Mouse (Mus musculus): Measurements from ENCODE around the gene H2-Ob. TPM values are rescaled to one million over a fixed set of nuclear protein-coding genes. Genes with fewer than 3 reads are reported as not detected.

H2-Ob gene
- polyA plus RNA-seq, 1 experiment, result 13.7 TPM

DNA sequence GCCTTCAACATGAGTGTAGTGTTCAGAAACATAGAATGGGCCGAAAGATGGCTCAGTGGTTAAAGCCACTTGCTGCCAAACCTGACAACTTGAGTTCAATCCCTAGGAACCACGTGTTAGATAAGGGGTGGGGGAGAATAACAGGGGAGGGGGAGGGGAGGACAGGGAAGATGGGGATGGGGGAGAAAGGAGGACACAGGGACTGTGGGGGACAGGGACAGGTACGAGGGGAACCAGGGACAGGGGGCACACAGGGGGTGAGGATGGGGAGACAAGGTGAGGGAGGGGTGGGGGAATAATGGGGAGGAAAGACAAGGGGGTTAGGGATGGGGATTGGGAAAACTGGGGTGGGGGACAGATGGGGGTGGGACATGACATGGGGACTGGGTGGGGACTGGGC, 1.7 kb downstream of the H2-Ob start:
- H3K27me3 ChIP-seq (ENCODE audit: control insufficient read depth, insufficient read depth, low read length), result no peaks in the 10 kb centered on the region
- peak overlapping the region; percentile 79 for H3K27ac ChIP-seq (ENCODE audit: insufficient read depth, low read depth, low read length)
- no peaks in the 10 kb centered on the region for H3K4me1 ChIP-seq (ENCODE audit: control insufficient read depth, insufficient read depth, insufficient read length, low read length)
- 60% methylated on average over 3 of the region's 3 CpGs for WGBS
- no peak overlapping the region for H3K4me3 ChIP-seq (ENCODE audit: low read depth, low read length)
- no peaks in the 10 kb centered on the region for H3K36me3 ChIP-seq (ENCODE audit: control insufficient read depth, insufficient read depth, low read length)
- TF ChIP-seq POLR2A (IDR thresholded peaks at IDR 0.05; ENCODE audit: low read depth, low read length), result no peak
- no peak for TF ChIP-seq CTCF (IDR thresholded peaks at IDR 0.05; ENCODE audit: extremely low read depth, insufficient read length, insufficient replicate concordance, low read depth, low read length)

DNA sequence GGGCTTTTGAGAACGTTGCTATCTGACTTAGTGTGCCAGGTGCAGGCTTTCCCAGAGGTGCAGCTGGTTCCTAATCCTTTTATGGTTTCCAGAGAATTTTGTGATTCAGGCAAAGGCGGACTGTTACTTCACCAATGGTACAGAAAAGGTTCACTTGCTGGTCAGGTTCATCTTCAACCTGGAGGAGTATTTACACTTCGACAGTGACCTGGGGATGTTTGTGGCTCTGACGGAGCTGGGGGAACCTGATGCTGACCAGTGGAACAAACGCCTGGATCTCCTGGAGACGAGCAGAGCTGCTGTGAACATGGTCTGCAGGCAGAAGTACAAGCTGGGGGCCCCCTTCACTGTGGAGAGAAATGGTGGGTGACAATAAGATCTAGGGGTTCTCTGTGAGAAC, 2.2 kb downstream of the H2-Ob start:
- no peak overlapping the region for H3K27ac ChIP-seq (ENCODE audit: insufficient read depth, low read depth, low read length)
- H3K27me3 ChIP-seq (ENCODE audit: control insufficient read depth, insufficient read depth, low read length), result no peaks in the 10 kb centered on the region
- no peak for TF ChIP-seq POLR2A (IDR thresholded peaks at IDR 0.05; ENCODE audit: low read depth, low read length)
- TF ChIP-seq CTCF (IDR thresholded peaks at IDR 0.05; ENCODE audit: extremely low read depth, insufficient read length, insufficient replicate concordance, low read depth, low read length), result no peak
- no peaks in the 10 kb centered on the region for H3K36me3 ChIP-seq (ENCODE audit: control insufficient read depth, insufficient read depth, low read length)
- no peaks in the 10 kb centered on the region for H3K4me1 ChIP-seq (ENCODE audit: control insufficient read depth, insufficient read depth, insufficient read length, low read length)
- 68% methylated on average over 6 of the region's 6 CpGs for WGBS
- no peak overlapping the region for H3K4me3 ChIP-seq (ENCODE audit: low read depth, low read length)

DNA sequence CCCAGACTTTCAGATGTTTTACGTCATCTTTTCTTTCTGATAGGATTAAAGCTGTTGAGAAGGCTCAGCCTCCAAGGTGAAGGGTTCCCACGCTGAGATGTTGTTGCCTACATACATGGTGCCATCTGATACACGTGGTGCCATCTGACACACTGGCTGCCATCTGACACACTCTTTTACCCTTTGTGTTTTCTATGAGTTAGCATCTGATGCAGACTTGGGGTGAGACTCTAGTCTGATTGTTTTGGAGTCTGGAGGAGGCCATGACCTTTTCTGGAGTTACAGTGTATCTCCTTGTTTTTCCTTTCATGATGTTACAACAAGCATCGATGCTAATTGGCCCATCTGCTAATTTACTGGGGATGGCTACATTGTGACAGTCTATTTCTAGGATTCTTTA, 6.0 kb downstream of the H2-Ob start:
- no peak for TF ChIP-seq POLR2A (IDR thresholded peaks at IDR 0.05; ENCODE audit: low read depth, low read length)
- TF ChIP-seq CTCF (IDR thresholded peaks at IDR 0.05; ENCODE audit: extremely low read depth, insufficient read length, insufficient replicate concordance, low read depth, low read length), result no peak
- no peak overlapping the region for H3K4me3 ChIP-seq (ENCODE audit: low read depth, low read length)
- H3K27ac ChIP-seq (ENCODE audit: insufficient read depth, low read depth, low read length), result no peak overlapping the region
- no peaks in the 10 kb centered on the region for H3K36me3 ChIP-seq (ENCODE audit: control insufficient read depth, insufficient read depth, low read length)
- H3K27me3 ChIP-seq (ENCODE audit: control insufficient read depth, insufficient read depth, low read length), result no peaks in the 10 kb centered on the region
- no peaks in the 10 kb centered on the region for H3K4me1 ChIP-seq (ENCODE audit: control insufficient read depth, insufficient read depth, insufficient read length, low read length)
- 77% methylated on average over 4 of the region's 4 CpGs for WGBS

DNA sequence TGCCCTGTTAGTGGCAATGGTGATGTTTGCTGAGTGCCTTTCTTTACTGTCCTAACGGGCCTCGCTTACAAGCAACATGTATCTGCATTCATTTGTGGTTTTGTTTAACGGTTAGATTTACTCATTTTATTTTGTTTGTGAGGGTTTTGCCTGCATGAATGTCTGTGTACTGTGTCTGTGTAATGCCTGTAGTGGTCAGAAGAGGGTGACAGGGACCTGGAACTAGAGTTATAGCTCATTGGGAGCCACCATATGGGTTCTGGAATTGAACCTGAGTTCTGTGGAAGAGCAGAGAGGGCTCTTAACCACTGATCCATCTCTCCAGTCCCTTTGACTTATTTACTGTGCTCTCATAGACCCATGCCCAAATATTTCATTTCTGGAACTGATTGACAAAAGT, 8.3 kb downstream of the H2-Ob start:
- no peak overlapping the region for H3K4me3 ChIP-seq (ENCODE audit: low read depth, low read length)
- TF ChIP-seq CTCF (IDR thresholded peaks at IDR 0.05; ENCODE audit: extremely low read depth, insufficient read length, insufficient replicate concordance, low read depth, low read length), result no peak
- no peak for TF ChIP-seq POLR2A (IDR thresholded peaks at IDR 0.05; ENCODE audit: low read depth, low read length)

DNA sequence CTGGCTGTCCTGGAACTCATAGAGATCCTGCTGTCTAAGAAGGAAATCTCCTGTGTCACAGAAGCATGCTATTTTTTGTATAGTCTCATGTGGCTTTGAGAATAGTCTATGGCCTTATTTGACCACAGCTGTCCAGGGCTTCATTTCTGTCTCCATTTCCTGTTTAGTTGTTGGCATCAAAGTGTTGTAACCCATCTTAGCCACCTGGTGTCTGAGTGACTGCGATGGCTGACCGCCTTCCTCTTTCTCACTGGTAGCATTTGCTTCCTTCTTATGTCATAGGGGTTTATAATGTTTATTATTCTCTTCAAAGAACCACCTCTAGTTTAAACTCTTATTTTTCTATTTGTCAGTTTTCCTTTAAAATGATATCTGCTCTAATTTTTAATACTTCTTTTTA, 10.1 kb downstream of the H2-Ob start:
- Histone ChIP-seq H3K27me3 (ENCODE audit: control insufficient read depth, insufficient read depth, low read length) (no peaks in the 10 kb centered on the region), H3K27ac (ENCODE audit: insufficient read depth, low read depth, low read length) (no peak overlapping the region), H3K4me3 (ENCODE audit: low read depth, low read length) (no peak overlapping the region), H3K36me3 (ENCODE audit: control insufficient read depth, insufficient read depth, low read length) (no peaks in the 10 kb centered on the region), H3K4me1 (ENCODE audit: control insufficient read depth, insufficient read depth, insufficient read length, low read length) (no peaks in the 10 kb centered on the region)
- WGBS, result 51% methylated on average over 2 of the region's 2 CpGs
- TF ChIP-seq POLR2A (IDR thresholded peaks at IDR 0.05; ENCODE audit: low read depth, low read length), result no peak

More for the DNA sequence above, 8.3 kb downstream of the H2-Ob start:
- 81% methylated on average over 3 of the region's 3 CpGs for WGBS
- no peak overlapping the region for H3K27ac ChIP-seq (ENCODE audit: insufficient read depth, low read depth, low read length)
- no peaks in the 10 kb centered on the region for H3K36me3 ChIP-seq (ENCODE audit: control insufficient read depth, insufficient read depth, low read length)
- no peaks in the 10 kb centered on the region for H3K4me1 ChIP-seq (ENCODE audit: control insufficient read depth, insufficient read depth, insufficient read length, low read length)
- no peaks in the 10 kb centered on the region for H3K27me3 ChIP-seq (ENCODE audit: control insufficient read depth, insufficient read depth, low read length)

DNA sequence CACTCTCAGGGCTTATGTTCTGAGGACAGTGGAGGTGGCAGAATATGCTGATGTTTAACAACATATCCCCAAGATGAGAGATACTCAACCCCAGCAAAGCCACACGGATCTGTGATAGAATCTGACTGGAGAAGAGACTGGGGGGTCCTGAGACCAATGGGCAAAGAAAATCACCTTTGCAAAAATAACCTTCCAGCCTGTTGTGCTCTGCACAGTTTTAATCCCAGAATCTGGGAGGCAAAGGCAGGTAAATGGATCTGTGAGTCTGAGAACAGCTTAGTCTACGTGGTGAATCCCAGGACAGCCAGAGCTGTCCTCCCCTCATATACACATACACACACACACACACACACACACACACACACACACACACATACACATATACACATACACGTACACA, 10.7 kb downstream of the H2-Ob start:
- Histone ChIP-seq H3K4me1 (ENCODE audit: control insufficient read depth, insufficient read depth, insufficient read length, low read length) (no peaks in the 10 kb centered on the region), H3K27me3 (ENCODE audit: control insufficient read depth, insufficient read depth, low read length) (no peaks in the 10 kb centered on the region), H3K4me3 (ENCODE audit: low read depth, low read length) (no peak overlapping the region), H3K27ac (ENCODE audit: insufficient read depth, low read depth, low read length) (no peak overlapping the region), H3K36me3 (ENCODE audit: control insufficient read depth, insufficient read depth, low read length) (no peaks in the 10 kb centered on the region)
- WGBS, result 50% methylated on average over 3 of the region's 3 CpGs
- TF ChIP-seq CTCF (IDR thresholded peaks at IDR 0.05; ENCODE audit: extremely low read depth, insufficient read length, insufficient replicate concordance, low read depth, low read length) (no peak), POLR2A (IDR thresholded peaks at IDR 0.05; ENCODE audit: low read depth, low read length) (no peak)

DNA sequence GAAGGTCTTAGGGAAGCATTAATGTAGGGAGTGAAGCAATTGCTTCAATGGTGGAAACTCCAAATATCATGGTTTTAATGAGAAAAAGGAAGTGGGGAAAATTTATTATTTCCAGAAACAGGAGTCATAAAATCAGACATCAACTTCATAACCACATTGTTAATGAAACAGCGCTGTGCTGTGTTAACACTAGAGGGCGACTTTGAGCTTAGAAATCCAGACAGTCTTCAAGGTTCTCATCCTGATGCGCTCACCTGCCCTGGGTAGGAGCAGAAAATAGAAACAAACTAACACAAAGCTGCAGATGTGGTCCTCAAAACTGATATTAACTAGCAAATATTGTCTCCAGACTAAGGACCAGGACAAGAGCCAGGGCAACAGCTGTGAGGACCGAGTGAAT, 11.2 kb downstream of the H2-Ob start:
- no peak overlapping the region for H3K27ac ChIP-seq (ENCODE audit: insufficient read depth, low read depth, low read length)
- 13% methylated on average over 4 of the region's 4 CpGs for WGBS
- H3K36me3 ChIP-seq (ENCODE audit: control insufficient read depth, insufficient read depth, low read length), result no peaks in the 10 kb centered on the region
- H3K4me3 ChIP-seq (ENCODE audit: low read depth, low read length), result no peak overlapping the region
- H3K4me1 ChIP-seq (ENCODE audit: control insufficient read depth, insufficient read depth, insufficient read length, low read length), result no peaks in the 10 kb centered on the region
- TF ChIP-seq CTCF (IDR thresholded peaks at IDR 0.05; ENCODE audit: extremely low read depth, insufficient read length, insufficient replicate concordance, low read depth, low read length), result no peak
- TF ChIP-seq POLR2A (IDR thresholded peaks at IDR 0.05; ENCODE audit: low read depth, low read length), result no peak
- no peaks in the 10 kb centered on the region for H3K27me3 ChIP-seq (ENCODE audit: control insufficient read depth, insufficient read depth, low read length)

DNA sequence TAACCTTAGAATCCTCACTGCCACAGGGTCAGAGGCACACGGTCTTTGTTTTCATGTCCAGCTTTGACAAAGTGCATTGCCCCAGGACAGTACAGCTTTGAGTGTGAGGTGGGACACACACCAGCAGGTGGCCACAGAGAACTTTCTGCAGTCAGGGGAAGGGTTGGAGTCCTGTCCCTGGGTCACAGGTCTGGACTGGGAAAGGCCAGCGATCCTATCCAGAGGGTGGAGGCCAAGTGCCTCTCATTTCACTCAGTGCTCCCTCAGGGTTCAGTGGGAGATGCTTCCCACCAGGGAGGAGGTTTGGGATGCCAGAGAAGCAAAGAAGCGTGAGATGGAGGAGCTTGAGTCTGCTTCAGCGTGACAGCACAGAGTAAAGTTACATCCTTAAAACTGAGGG, 13.0 kb downstream of the H2-Ob start:
- no peaks in the 10 kb centered on the region for H3K4me1 ChIP-seq (ENCODE audit: control insufficient read depth, insufficient read depth, insufficient read length, low read length)
- WGBS, result 57% methylated on average over 4 of the region's 4 CpGs
- no peaks in the 10 kb centered on the region for H3K36me3 ChIP-seq (ENCODE audit: control insufficient read depth, insufficient read depth, low read length)
- H3K27me3 ChIP-seq (ENCODE audit: control insufficient read depth, insufficient read depth, low read length), result no peaks in the 10 kb centered on the region
- no peak overlapping the region for H3K27ac ChIP-seq (ENCODE audit: insufficient read depth, low read depth, low read length)
- H3K4me3 ChIP-seq (ENCODE audit: low read depth, low read length), result no peak overlapping the region
- TF ChIP-seq POLR2A (IDR thresholded peaks at IDR 0.05; ENCODE audit: low read depth, low read length), result no peak
- TF ChIP-seq CTCF (IDR thresholded peaks at IDR 0.05; ENCODE audit: extremely low read depth, insufficient read length, insufficient replicate concordance, low read depth, low read length), result peak; percentile 37; the same call in 1 of the 2 replicates
